Mouse (Mus musculus) CH12.LX (cell line): Measurements from ENCODE around the gene Cntn1. TPM values are rescaled to one million over a fixed set of nuclear protein-coding genes. Genes with fewer than 3 reads are reported as not detected.

Experiments used
- DNase-seq: peaks from one replicate; pipeline ENCODE4 v3.0.0-alpha.2; 2013; ENCODE audit errors: extremely low read depth
- H3K27ac ChIP-seq: 2 replicates; pipeline ENCODE4 v1.5.1; 2012; ENCODE audit warnings: low read depth, mild to moderate bottlenecking, control low read depth, moderate library complexity; ENCODE audit not compliant: insufficient read depth
- H3K27me3 ChIP-seq: replicated peaks from 2 replicates; pipeline ENCODE3; 2012; ENCODE audit warnings: inconsistent platforms
- H3K36me3 ChIP-seq, 2 experiments: replicated peaks in 1 of 2; 2 replicates each; pipeline versions ENCODE3 to v1.6.1; 2012; ENCODE audit warnings: inconsistent platforms in 1 of 2, low read length in 1 of 2, mild to moderate bottlenecking in 1 of 2, mixed read lengths in 1 of 2, moderate library complexity in 1 of 2; ENCODE audit not compliant: control insufficient read depth in 1 of 2, insufficient read depth in 1 of 2
- H3K4me1 ChIP-seq, 2 experiments: 2 replicates each; pipeline ENCODE4 v1.6.1; 2012; ENCODE audit warnings: inconsistent platforms in 1 of 2, moderate library complexity in 1 of 2; ENCODE audit not compliant: insufficient read depth in 2 of 2, control insufficient read depth in 1 of 2
- H3K4me2 ChIP-seq: 2 replicates; pipeline ENCODE4 v1.6.1; 2012; ENCODE audit warnings: low read depth, mild to moderate bottlenecking, control low read depth; ENCODE audit not compliant: poor library complexity, insufficient read depth, severe bottlenecking
- H3K4me3 ChIP-seq, 3 experiments: fragments of 150-350 bp in 1 of 3; sonication (generic) in 1 of 3; replicated peaks in 1 of 3; 2 replicates each; pipeline versions ENCODE3 to v1.5.1; 2011 to 2012; ENCODE audit warnings: low read depth in 2 of 3, low read length in 2 of 3, mild to moderate bottlenecking in 2 of 3, moderate library complexity in 2 of 3, control low read depth in 1 of 3, improper control_type of control experiment in 1 of 3, inconsistent platforms in 1 of 3, mixed read lengths in 1 of 3; ENCODE audit not compliant: poor library complexity in 1 of 3
- H3K79me2 ChIP-seq: replicated peaks from 2 replicates; pipeline ENCODE4 v1.6.1; 2012; ENCODE audit warnings: mild to moderate bottlenecking, moderate library complexity; ENCODE audit not compliant: control insufficient read depth, poor library complexity, insufficient read depth, severe bottlenecking; ENCODE audit errors: extremely low read depth
- H3K9ac ChIP-seq: 2 replicates; pipeline ENCODE4 v1.6.1; 2012; ENCODE audit warnings: low read depth, mild to moderate bottlenecking, control low read depth, moderate library complexity; ENCODE audit not compliant: insufficient read depth
- H3K9me3 ChIP-seq: replicated peaks from 2 replicates; pipeline ENCODE3; 2012; ENCODE audit warnings: low read length, inconsistent platforms, mixed read lengths
- BHLHE40 ChIP-seq: IDR thresholded peaks from 2 replicates; pipeline ENCODE4 v1.6.1; 2011; ENCODE audit warnings: mild to moderate bottlenecking, low read depth, low read length, improper control_type of control experiment
- CHD1 ChIP-seq: IDR thresholded peaks from 2 replicates; pipeline ENCODE4 v1.6.1; 2012; ENCODE audit warnings: low read depth, low read length, improper control_type of control experiment, inconsistent platforms
- CHD2 ChIP-seq: IDR thresholded peaks from 2 replicates; pipeline ENCODE4 v1.6.1; 2011; ENCODE audit warnings: low read length, improper control_type of control experiment
- CTCF ChIP-seq, 2 experiments: IDR thresholded peaks in 1 of 2; conservative IDR thresholded peaks in 1 of 2; 2 replicates each; pipeline ENCODE4 v1.5.1; 2011 to 2012; ENCODE audit warnings: low read depth in 2 of 2, low read length in 2 of 2, improper control_type of control experiment in 1 of 2, inconsistent platforms in 1 of 2, mild to moderate bottlenecking in 1 of 2, moderate library complexity in 1 of 2
- ELF1 ChIP-seq: IDR thresholded peaks from 2 replicates; pipeline ENCODE4 v1.6.1; 2014; ENCODE audit warnings: low read depth, mild to moderate bottlenecking, inconsistent platforms, low read length, improper control_type of control experiment
- GABPA ChIP-seq: IDR thresholded peaks from 2 replicates; pipeline ENCODE4 v1.6.1; 2012; ENCODE audit warnings: low read depth, low read length, improper control_type of control experiment, inconsistent platforms; ENCODE audit not compliant: insufficient replicate concordance
- IRF4 ChIP-seq: IDR thresholded peaks from 2 replicates; pipeline ENCODE4 v1.6.1; 2014; ENCODE audit warnings: low read depth, mild to moderate bottlenecking, inconsistent platforms, low read length, improper control_type of control experiment
- JUN ChIP-seq: IDR thresholded peaks from 2 replicates; pipeline ENCODE4 v1.6.1; 2011; ENCODE audit warnings: low read depth, mild to moderate bottlenecking, low read length, improper control_type of control experiment, moderate library complexity; ENCODE audit not compliant: insufficient read depth
- JUND ChIP-seq: conservative IDR thresholded peaks from 2 replicates; pipeline ENCODE4 v1.6.1; 2011; ENCODE audit warnings: low read depth, low read length, improper control_type of control experiment
- MEF2A ChIP-seq: IDR thresholded peaks from 2 replicates; pipeline ENCODE4 v1.6.1; 2014; ENCODE audit warnings: low read depth, mild to moderate bottlenecking, inconsistent platforms, low read length, improper control_type of control experiment, borderline replicate concordance
- MYC ChIP-seq: IDR thresholded peaks from 2 replicates; pipeline ENCODE4 v1.6.1; 2011; ENCODE audit warnings: low read depth, mild to moderate bottlenecking, improper control_type of control experiment, low read length
- PAX5 ChIP-seq: IDR thresholded peaks from 2 replicates; pipeline ENCODE4 v1.6.1; 2012; ENCODE audit warnings: low read length, inconsistent platforms, mixed read lengths
- POLR2A ChIP-seq: IDR thresholded peaks from 2 replicates; pipeline ENCODE4 v1.6.1; 2011; ENCODE audit warnings: low read depth, mild to moderate bottlenecking, improper control_type of control experiment, low read length
- RAD21 ChIP-seq: IDR thresholded peaks from 2 replicates; pipeline ENCODE4 v1.6.1; 2011; ENCODE audit warnings: low read depth, mild to moderate bottlenecking, low read length, improper control_type of control experiment, moderate library complexity
- SIN3A ChIP-seq: IDR thresholded peaks from 2 replicates; pipeline ENCODE4 v1.6.1; 2012; ENCODE audit warnings: low read length, improper control_type of control experiment, inconsistent platforms
- SMC3 ChIP-seq: IDR thresholded peaks from 2 replicates; pipeline ENCODE4 v1.6.1; 2011; ENCODE audit warnings: low read depth, low read length, improper control_type of control experiment
- TBP ChIP-seq: conservative IDR thresholded peaks from 2 replicates; pipeline ENCODE4 v1.6.1; 2011; ENCODE audit warnings: low read depth, low read length, improper control_type of control experiment
- USF2 ChIP-seq: conservative IDR thresholded peaks from 2 replicates; pipeline ENCODE4 v1.6.1; 2011; ENCODE audit warnings: low read depth, low read length, improper control_type of control experiment
- ZC3H11A ChIP-seq: IDR thresholded peaks from 2 replicates; pipeline ENCODE4 v1.6.1; 2012; ENCODE audit warnings: low read depth, mild to moderate bottlenecking, inconsistent platforms, low read length, improper control_type of control experiment
- ZKSCAN1 ChIP-seq: IDR thresholded peaks from 2 replicates; pipeline ENCODE4 v1.6.1; 2012; ENCODE audit warnings: low read depth, inconsistent platforms, low read length, improper control_type of control experiment, borderline replicate concordance
- dilution Hi-C: fragments of 300-500 bp; cut with MboI; formaldehyde crosslinking; loops from 2 replicates; pipeline ENCODE4 v1.14.3; 2020; ENCODE audit warnings: low sequenced_read_pairs; ENCODE audit not compliant: extremely low pct_unique_long_range_greater_than_20kb, extremely low pct_ligation_motif_present
- in situ Hi-C: fragments of 300-500 bp; cut with MboI; formaldehyde crosslinking; loops from 3 replicates; pipeline ENCODE4 v1.14.3; 2019; ENCODE audit warnings: low sequenced_read_pairs, low pct_ligation_motif_present, low pct_unique_long_range_greater_than_20kb, mixed read lengths
- polyA plus RNA-seq: library from polyadenylated mRNA; unstranded; fragments of >175 nt; gene quantifications from 2 replicates; pipeline ENCODE4 v1.2.1, GENCODE M21; 2012; ENCODE audit warnings: low read depth; ENCODE audit not compliant: insufficient read length
- total RNA-seq, 2 experiments: library from RNA; depleted of rRNA; stranded (reverse); fragments of 300-350 nt in 1 of 2; fragments of >200 nt in 1 of 2; gene quantifications; 2 replicates each; pipeline ENCODE4 v1.2.3; 2012 to 2014

The Cntn1 gene
- total and polyA plus RNA-seq, 3 experiments, result 0.04 TPM; not detected in 2

- TF ChIP-seq IRF4 (no peak), SMC3 (no peak), SIN3A (no peak), MEF2A (no peak), CTCF (conservative IDR thresholded peaks at IDR 0.05 in 1 of 2, IDR thresholded peaks at IDR 0.05 in 1 of 2; ENCODE audit: low read depth in 2 of 2, low read length in 2 of 2) (no peak), JUN (no peak)
- Histone ChIP-seq H3K4me3 (no peak overlapping the region), H3K79me2 (no peaks in the 10 kb centered on the region), H3K9me3 (peaks cover 48% of the 10 kb centered on the region), H3K9ac (no peak overlapping the region), H3K4me1 (no peaks in the 10 kb centered on the region), H3K4me2 (no peak overlapping the region), H3K36me3 (no peaks in the 10 kb centered on the region), H3K27me3 (no peaks in the 10 kb centered on the region), H3K27ac (no peak overlapping the region)
- no peak for DNase-seq
- dilution Hi-C loops (no loop called here), in situ Hi-C loops (no loop called here)
Observed at GRCm38 (mm10) chr15:92134254-92134653, 83.3 kb downstream of the Cntn1 start.

- Histone ChIP-seq H3K9ac (no peak overlapping the region), H3K27me3 (no peaks in the 10 kb centered on the region), H3K4me3 (no peak overlapping the region), H3K9me3 (peaks cover 54% of the 10 kb centered on the region), H3K4me1 (no peaks in the 10 kb centered on the region), H3K79me2 (no peaks in the 10 kb centered on the region), H3K27ac (no peak overlapping the region), H3K4me2 (no peak overlapping the region), H3K36me3 (no peaks in the 10 kb centered on the region)
- DNase-seq, result no peak
- TF ChIP-seq ZC3H11A (no peak), CHD1 (no peak), JUND (no peak), SIN3A (no peak), ZKSCAN1 (no peak), MYC (no peak), BHLHE40 (no peak), CTCF (conservative IDR thresholded peaks at IDR 0.05 in 1 of 2, IDR thresholded peaks at IDR 0.05 in 1 of 2; ENCODE audit: low read depth in 2 of 2, low read length in 2 of 2) (no peak), ELF1 (no peak), RAD21 (no peak), IRF4 (no peak), TBP (no peak), CHD2 (no peak)
- in situ Hi-C loops (no loop called here), dilution Hi-C loops (no loop called here)
Observed at GRCm38 (mm10) chr15:92137026-92137425, 86.1 kb downstream of the Cntn1 start.

GRCm38 (mm10) chr15:92141972-92142371 is 91.0 kb downstream of the Cntn1 start:
- dilution Hi-C loops (no loop called here), in situ Hi-C loops (no loop called here)
- no peak overlapping the region for H3K27ac ChIP-seq
- no peak for DNase-seq
- H3K27me3 ChIP-seq, result no peaks in the 10 kb centered on the region
- H3K4me3 ChIP-seq, result no peak overlapping the region
- H3K4me2 ChIP-seq, result no peak overlapping the region
- no peak for TF ChIP-seq GABPA
- TF ChIP-seq PAX5, result no peak
- no peak for TF ChIP-seq CHD1
- no peak for TF ChIP-seq USF2
- no peak for TF ChIP-seq POLR2A
- no peak for TF ChIP-seq MEF2A
- no peak for TF ChIP-seq TBP
- no peak for TF ChIP-seq ZKSCAN1
- TF ChIP-seq SIN3A, result no peak
- no peak for TF ChIP-seq CHD2
- no peaks in the 10 kb centered on the region for H3K36me3 ChIP-seq
- no peaks in the 10 kb centered on the region for H3K4me1 ChIP-seq
- peaks cover 59% of the 10 kb centered on the region for H3K9me3 ChIP-seq
- no peak overlapping the region for H3K9ac ChIP-seq
- no peaks in the 10 kb centered on the region for H3K79me2 ChIP-seq
